Mouse (Mus musculus): ENCODE results near the gene Endou.

Endou gene

DNA sequence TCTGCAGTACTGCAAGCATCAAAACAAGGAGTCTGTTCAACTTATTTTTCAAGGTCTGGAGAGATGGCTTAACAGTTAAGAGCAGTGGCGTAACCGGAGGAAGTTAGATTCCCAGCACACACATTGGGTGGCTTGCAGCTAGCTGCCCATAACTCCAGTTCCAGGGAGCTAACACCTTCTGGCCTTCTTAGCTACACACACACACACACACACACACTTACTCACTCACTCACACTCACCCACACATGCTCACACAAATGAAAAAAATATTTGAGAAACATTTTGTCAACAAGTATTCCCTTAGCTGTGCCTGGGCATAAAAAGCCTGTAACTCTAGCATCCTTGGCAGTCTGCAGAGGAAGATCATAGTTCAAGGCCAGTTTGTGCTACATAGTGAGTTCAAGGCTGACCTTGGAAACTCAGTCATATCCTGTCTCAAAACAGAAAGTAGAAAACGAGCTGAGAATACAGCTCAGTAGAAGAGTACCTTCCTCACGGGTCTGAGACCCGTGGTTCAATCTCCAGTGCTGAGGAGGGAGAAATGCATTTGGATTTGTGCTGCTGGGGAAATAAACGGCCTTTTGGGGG is 5.8 kb downstream of the Endou start:
- no peak for DNase-seq

- no peak for DNase-seq
Observed at GRCm38 (mm10) chr15:97724346-97725197, 6.6 kb downstream of the Endou start.

- DNase-seq, result peak; percentile 28
Observed at GRCm38 (mm10) chr15:97723536-97724345, 7.4 kb downstream of the Endou start.

DNA sequence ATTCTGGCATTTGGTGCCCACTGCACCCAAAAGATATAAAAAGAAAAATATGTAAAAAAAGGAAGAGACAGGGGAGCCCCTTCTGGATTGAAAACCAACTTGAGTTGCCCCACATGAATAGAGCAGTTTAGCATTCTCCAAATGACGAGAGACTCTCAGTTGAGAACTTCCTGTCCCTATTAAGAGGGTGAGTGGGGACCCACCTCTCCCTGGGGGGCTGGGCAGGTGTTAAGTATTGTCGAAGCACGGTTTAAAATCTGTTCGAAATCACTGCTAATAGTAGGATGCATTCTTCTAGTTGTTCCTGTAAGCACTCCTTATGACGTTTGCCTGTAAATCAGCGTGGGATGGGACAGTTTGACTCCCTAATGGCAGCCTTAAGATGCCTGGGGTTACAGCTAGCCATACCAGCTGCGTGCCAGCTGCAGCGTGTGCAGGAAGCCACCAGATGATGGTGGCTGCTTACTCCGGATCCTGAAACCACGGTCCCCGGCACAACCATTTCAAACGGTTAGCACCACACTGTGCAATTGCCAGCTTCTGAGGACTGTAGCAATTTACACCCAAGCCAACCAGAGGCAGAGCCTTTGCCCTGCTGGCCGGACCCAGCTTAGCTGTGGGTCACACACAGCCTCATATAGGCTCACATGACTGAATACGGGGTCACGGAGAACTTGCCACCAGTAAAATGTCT is 10.0 kb downstream of the Endou start:
- DNase-seq, result no peak

GRCm38 (mm10) chr15:97720026-97720675 is 11.0 kb downstream of the Endou start:
- DNase-seq, result no peak

DNA sequence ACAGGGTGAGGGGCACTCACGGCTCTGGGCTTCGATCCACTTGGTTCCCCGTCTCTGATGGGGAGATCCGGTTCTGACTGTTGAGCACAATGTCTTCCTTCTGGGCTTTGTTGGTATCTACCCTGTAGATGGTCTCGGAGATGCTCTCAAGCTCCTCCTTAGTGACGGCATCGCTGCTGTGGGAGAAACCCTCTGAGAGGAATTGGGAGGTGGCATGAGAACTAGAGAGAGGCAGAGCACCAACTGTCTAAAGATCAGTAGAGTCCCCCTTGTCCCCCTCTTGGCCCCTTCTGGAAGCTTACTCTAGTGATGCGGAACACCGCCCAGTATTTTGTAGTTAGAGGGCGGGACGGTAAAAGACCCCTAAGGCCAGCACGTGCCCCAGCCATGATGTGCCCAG is 11.6 kb downstream of the Endou start:
- DNase-seq, result no peak

GRCm38 (mm10) chr15:97718535-97719155 is 12.5 kb downstream of the Endou start:
- DNase-seq, result no peak

- DNase-seq, result peak; percentile 14
Observed at GRCm38 (mm10) chr15:97717861-97718534, 13.1 kb downstream of the Endou start.

GRCm38 (mm10) chr15:97716782-97717181 is 14.4 kb downstream of the Endou start:
- DNase-seq, result no peak

GRCm38 (mm10) chr15:97715734-97716133 is 15.4 kb downstream of the Endou start:
- no peak for DNase-seq

DNA sequence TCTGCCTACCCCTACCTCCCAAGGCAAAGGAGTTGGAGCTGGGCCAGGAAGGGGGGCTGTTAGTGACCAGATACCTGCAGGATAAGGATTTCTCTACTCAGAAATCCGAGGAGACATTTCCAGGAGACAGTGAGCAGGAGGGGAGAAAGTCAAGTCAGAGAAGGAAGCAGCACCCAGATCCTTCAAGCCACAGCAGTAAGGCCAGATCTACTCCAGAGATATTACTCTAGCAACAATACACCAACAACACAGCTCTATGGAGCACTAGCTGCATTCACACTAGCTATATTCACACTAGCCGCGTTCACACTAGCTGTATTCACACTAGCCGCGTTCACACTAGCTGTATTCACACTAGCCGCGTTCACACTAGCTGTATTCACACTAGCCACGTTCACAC is 16.1 kb downstream of the Endou start:
- no peak for DNase-seq

GRCm38 (mm10) chr15:97712546-97712945 is 18.6 kb downstream of the Endou start:
- no peak for DNase-seq

DNA sequence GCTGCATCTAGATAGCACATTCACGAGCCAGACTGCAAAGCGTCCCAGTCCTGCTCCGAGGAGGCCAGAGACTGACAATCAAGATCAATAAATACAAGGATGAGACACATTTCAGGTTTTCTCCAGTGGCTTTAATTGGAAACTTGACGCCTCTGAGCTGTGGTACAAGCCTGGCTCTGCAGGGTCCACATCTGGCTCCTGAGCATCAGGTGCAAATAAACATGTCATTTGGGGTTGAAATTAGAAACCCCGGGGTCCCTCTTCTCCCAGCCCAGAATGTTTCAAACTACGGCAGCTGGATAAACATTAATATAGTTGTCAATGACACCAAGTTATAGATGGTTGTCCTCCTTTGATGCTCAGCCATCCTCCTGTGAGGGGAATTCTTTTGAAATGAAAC is 20.2 kb downstream of the Endou start:
- no peak for DNase-seq

GRCm38 (mm10) chr15:97705211-97706050 is 25.7 kb downstream of the Endou start, which contains the start of gene Rpap3:
Gene Rpap3 (minus strand): TSS chr15:97705825.
- DNase-seq, result peak; percentile 76

GRCm38 (mm10) chr15:97696616-97697015 is 34.5 kb downstream of the Endou start:
- no peak for DNase-seq

GRCm38 (mm10) chr15:97693411-97693810 is 37.7 kb downstream of the Endou start:
- no peak for DNase-seq

GRCm38 (mm10) chr15:97684118-97684517 is 47.0 kb downstream of the Endou start:
- DNase-seq, result no peak

DNA sequence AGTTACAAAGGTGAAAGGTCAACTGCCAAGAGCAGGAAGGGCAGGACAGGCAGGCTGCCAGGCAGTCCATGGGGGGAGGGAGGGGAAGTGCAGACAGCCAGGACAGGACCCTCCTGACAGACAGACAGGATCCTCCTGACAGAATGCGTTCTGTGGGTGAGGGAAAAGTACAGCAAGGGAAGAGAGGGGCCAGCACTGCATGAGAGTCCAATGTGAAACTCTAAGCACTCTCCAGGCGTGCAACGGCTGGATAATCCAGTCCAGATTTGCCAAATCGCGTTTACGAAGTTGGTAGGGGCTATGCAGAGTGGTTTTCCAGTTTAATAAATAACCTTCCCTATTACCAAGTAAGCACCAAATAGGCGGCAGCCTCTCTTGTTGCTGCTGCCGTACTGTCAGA is 49.1 kb downstream of the Endou start:
- no peak for DNase-seq

GRCm38 (mm10) chr15:97679991-97680681 is 51.0 kb downstream of the Endou start:
- no peak for DNase-seq

GRCm38 (mm10) chr15:97677341-97677740 is 53.8 kb downstream of the Endou start:
- no peak for DNase-seq
